Mouse (Mus musculus) heart, postnatal 0 days (tissue): ENCODE data around the gene Gm15217.

ENCODE experiments used
- CTCF ChIP-seq: IDR thresholded peaks from 2 replicates; pipeline ENCODE4 v1.5.1; 2016; ENCODE audit warnings: antibody characterized with exemption, control low read depth, low read depth
- EP300 ChIP-seq: IDR thresholded peaks from 2 replicates; pipeline ENCODE4 v1.6.1; 2016; ENCODE audit warnings: antibody characterized with exemption, low read depth

GRCm38 (mm10) chr14:46389438-46390248 is 10.4 kb downstream of the Gm15217 start:
- TF ChIP-seq CTCF (no peak), EP300 (no peak)
